Mouse (Mus musculus): ENCODE data around the gene Cdkn2d. TPM values are rescaled to one million over a fixed set of nuclear protein-coding genes. Genes with fewer than 3 reads are reported as not detected.
"Not testable (repeated sequence)": the region's sequence is repeated elsewhere in the genome, so short reads cannot be mapped to it uniquely, and the experiment has no call there.

The Cdkn2d gene
- polyA plus RNA-seq, 2 experiments: 74.4 to 116 TPM

- no peak for TF ChIP-seq EP300 (IDR thresholded peaks at IDR 0.05; ENCODE audit: low read depth)
- TF ChIP-seq CTCF (IDR thresholded peaks at IDR 0.05; ENCODE audit: low read depth): no peak
- Histone ChIP-seq H3K9me3 (ENCODE audit: control insufficient read depth, low read length) (no peaks in the 10 kb centered on the region), H3K36me3 (replicated peaks; ENCODE audit: control insufficient read depth, insufficient read depth, low read depth) (peaks cover 92% of the 10 kb centered on the region), H3K27me3 (ENCODE audit: control insufficient read depth, insufficient read depth, low read length) (no peaks in the 10 kb centered on the region), H3K27ac (no peak overlapping the region), H3K4me1 (replicated peaks; ENCODE audit: control insufficient read depth in 2 of 2, insufficient read depth in 2 of 2, low read length in 1 of 2) (peaks cover 12 to 18% of the 10 kb centered on the region in 2 experiments), H3K4me3 (ENCODE audit: insufficient read depth in 1 of 2, low read depth in 2 of 2, low read length in 2 of 2) (no peak overlapping the region), H3K4me2 (ENCODE audit: low read depth) (no peak overlapping the region), H3K9ac (replicated peaks) (no peak overlapping the region)
- WGBS (ENCODE audit: insufficient replicate concordance): 85% methylated on average over 8 of the region's 8 CpGs
- ATAC-seq (ENCODE audit: insufficient read depth) (no peak), DNase-seq (ENCODE audit: low read depth in 3 of 3, low spot score in 3 of 3) (no peak)
These were observed 18.1 kb downstream of the Cdkn2d start for GRCm38 (mm10) chr9:21273094-21273493.

GRCm38 (mm10) chr9:21272391-21272790 is 18.8 kb downstream of the Cdkn2d start:
- H3K9me3 ChIP-seq (ENCODE audit: control insufficient read depth, low read length): no peaks in the 10 kb centered on the region
- no peak overlapping the region for H3K27ac ChIP-seq
- no peak overlapping the region for H3K4me2 ChIP-seq (ENCODE audit: low read depth)
- no peak overlapping the region for H3K4me3 ChIP-seq (ENCODE audit: insufficient read depth in 1 of 2, low read depth in 2 of 2, low read length in 2 of 2)
- peaks cover 92% of the 10 kb centered on the region for H3K36me3 ChIP-seq (replicated peaks; ENCODE audit: control insufficient read depth, insufficient read depth, low read depth)
- no peak for ATAC-seq (ENCODE audit: insufficient read depth)
- H3K9ac ChIP-seq (replicated peaks): no peak overlapping the region
- DNase-seq (ENCODE audit: low read depth in 3 of 3, low spot score in 3 of 3): no peak
- TF ChIP-seq EP300 (IDR thresholded peaks at IDR 0.05; ENCODE audit: low read depth) (no peak), CTCF (IDR thresholded peaks at IDR 0.05; ENCODE audit: low read depth) (no peak)
- peaks cover 12 to 18% of the 10 kb centered on the region in 2 experiments for H3K4me1 ChIP-seq (replicated peaks; ENCODE audit: control insufficient read depth in 2 of 2, insufficient read depth in 2 of 2, low read length in 1 of 2)
- H3K27me3 ChIP-seq (ENCODE audit: control insufficient read depth, insufficient read depth, low read length): no peaks in the 10 kb centered on the region
- 87% methylated on average over 9 of the region's 9 CpGs for WGBS (ENCODE audit: insufficient replicate concordance)

GRCm38 (mm10) chr9:21269590-21269989 is 21.6 kb downstream of the Cdkn2d start:
- not testable (repeated sequence) for H3K9me3 ChIP-seq (ENCODE audit: control insufficient read depth, low read length); H3K4me2 ChIP-seq (ENCODE audit: low read depth); H3K4me3 ChIP-seq (ENCODE audit: insufficient read depth in 1 of 2, low read depth in 2 of 2, low read length in 2 of 2); H3K9ac ChIP-seq (replicated peaks); ATAC-seq (ENCODE audit: insufficient read depth); DNase-seq (ENCODE audit: low read depth in 3 of 3, low spot score in 3 of 3); H3K27me3 ChIP-seq (ENCODE audit: control insufficient read depth, insufficient read depth, low read length); H3K27ac ChIP-seq
- Histone ChIP-seq H3K36me3 (replicated peaks; ENCODE audit: control insufficient read depth, insufficient read depth, low read depth) (peaks cover 82% of the 10 kb centered on the region), H3K4me1 (replicated peaks; ENCODE audit: control insufficient read depth in 2 of 2, insufficient read depth in 2 of 2, low read length in 1 of 2) (peaks cover 16 to 23% of the 10 kb centered on the region in 2 experiments)
- 59% methylated on average over 5 of the region's 5 CpGs for WGBS (ENCODE audit: insufficient replicate concordance)

GRCm38 (mm10) chr9:21268305-21268704 is 22.9 kb downstream of the Cdkn2d start:
- Histone ChIP-seq H3K9me3 (ENCODE audit: control insufficient read depth, low read length) (no peaks in the 10 kb centered on the region), H3K27ac (no peak overlapping the region), H3K4me2 (ENCODE audit: low read depth) (no peak overlapping the region), H3K27me3 (ENCODE audit: control insufficient read depth, insufficient read depth, low read length) (no peaks in the 10 kb centered on the region), H3K4me1 (replicated peaks; ENCODE audit: control insufficient read depth in 2 of 2, insufficient read depth in 2 of 2, low read length in 1 of 2) (peaks cover 20 to 26% of the 10 kb centered on the region in 2 experiments), H3K9ac (replicated peaks) (no peak overlapping the region), H3K36me3 (replicated peaks; ENCODE audit: control insufficient read depth, insufficient read depth, low read depth) (peaks cover 69% of the 10 kb centered on the region), H3K4me3 (ENCODE audit: insufficient read depth in 1 of 2, low read depth in 2 of 2, low read length in 2 of 2) (no peak overlapping the region)
- 93% methylated on average over 16 of the region's 16 CpGs for WGBS (ENCODE audit: insufficient replicate concordance)
- no peak for DNase-seq (ENCODE audit: low read depth in 3 of 3, low spot score in 3 of 3)
- TF ChIP-seq EP300 (IDR thresholded peaks at IDR 0.05; ENCODE audit: low read depth): no peak
- TF ChIP-seq CTCF (IDR thresholded peaks at IDR 0.05; ENCODE audit: low read depth): no peak
- ATAC-seq (ENCODE audit: insufficient read depth): no peak

- H3K9ac ChIP-seq (replicated peaks): peak overlapping the region; percentile 99
- peak overlapping the region; percentile 1; the same call in 1 of the 2 replicates for H3K27ac ChIP-seq
- H3K4me1 ChIP-seq (replicated peaks; ENCODE audit: control insufficient read depth in 2 of 2, insufficient read depth in 2 of 2, low read length in 1 of 2): peaks cover 23 to 31% of the 10 kb centered on the region in 2 experiments
These were observed 24.3 kb downstream of the Cdkn2d start for GRCm38 (mm10) chr9:21266889-21267288.

More at GRCm38 (mm10) chr9:21266889-21267288, 24.3 kb downstream of the Cdkn2d start:
- Histone ChIP-seq H3K36me3 (replicated peaks; ENCODE audit: control insufficient read depth, insufficient read depth, low read depth) (peaks cover 55% of the 10 kb centered on the region), H3K4me3 (ENCODE audit: insufficient read depth in 1 of 2, low read depth in 2 of 2, low read length in 2 of 2) (peak overlapping the region; percentile 98), H3K9me3 (ENCODE audit: control insufficient read depth, low read length) (no peaks in the 10 kb centered on the region), H3K4me2 (ENCODE audit: low read depth) (peak overlapping the region; percentile 97), H3K27me3 (ENCODE audit: control insufficient read depth, insufficient read depth, low read length) (no peaks in the 10 kb centered on the region)
- DNase-seq (ENCODE audit: low read depth in 3 of 3, low spot score in 3 of 3) (no peak), ATAC-seq (ENCODE audit: insufficient read depth) (no peak)
- no peak for TF ChIP-seq EP300 (IDR thresholded peaks at IDR 0.05; ENCODE audit: low read depth)
- peak; percentile 24; the same call in 1 of the 2 replicates for TF ChIP-seq CTCF (IDR thresholded peaks at IDR 0.05; ENCODE audit: low read depth)
- WGBS (ENCODE audit: insufficient replicate concordance): 81% methylated on average over 5 of the region's 5 CpGs

Data from liver, embryonic 14.5 days (tissue).